Mouse (Mus musculus): Measurements from ENCODE around the gene AA467197.

DNA sequence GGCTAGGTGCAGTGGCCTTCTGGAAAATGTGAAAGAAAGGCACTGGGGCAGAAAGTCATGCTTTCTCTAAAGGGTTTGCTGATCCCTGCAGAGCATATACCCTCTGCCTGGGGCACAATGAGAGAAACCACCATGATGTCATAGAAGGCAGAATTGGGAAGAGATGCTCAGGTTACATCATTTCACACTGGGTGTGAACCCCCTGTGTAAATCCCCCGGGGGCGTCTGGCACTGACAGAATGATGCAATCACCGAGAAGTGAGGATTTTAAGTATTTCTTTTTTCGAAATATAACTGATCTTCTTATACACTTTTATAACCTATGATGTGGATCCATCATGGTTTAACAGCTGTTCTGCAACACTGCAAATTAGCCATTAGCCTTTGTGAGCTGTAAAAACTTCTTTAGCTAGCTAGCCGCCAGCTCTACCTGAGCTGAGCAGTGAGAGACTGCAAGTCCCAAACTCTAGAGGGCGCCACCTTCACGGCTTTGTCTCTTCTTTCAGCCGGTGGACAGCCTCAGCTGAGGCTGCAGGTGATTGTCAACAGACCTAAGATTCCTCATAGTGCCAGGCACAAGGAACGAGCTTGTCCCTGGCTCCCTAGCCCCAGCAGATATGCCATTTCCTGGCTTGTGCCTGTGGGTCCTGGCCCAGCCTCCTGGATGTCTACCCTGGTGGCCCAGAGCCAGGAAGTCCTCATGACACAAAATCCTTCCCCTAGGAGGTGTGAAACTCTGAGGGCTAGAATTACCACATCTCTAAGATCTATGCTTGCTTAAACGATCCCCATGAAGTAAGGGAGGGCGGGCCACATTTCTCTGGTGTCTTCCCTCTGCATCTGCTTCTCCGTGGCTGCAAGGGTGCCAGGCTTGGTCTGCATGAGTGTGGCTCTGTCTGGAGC is 29.4 kb downstream of the AA467197 start:
- TF ChIP-seq CTCF (IDR thresholded peaks at IDR 0.05) = peak; percentile 71
- no peak for TF ChIP-seq EP300 (IDR thresholded peaks at IDR 0.05)

Measured in lung, postnatal 0 days (tissue).